Mouse (Mus musculus) hindbrain, embryonic 16.5 days (tissue): ENCODE measurements around the gene Dclre1c. TPM values are rescaled to one million over a fixed set of nuclear protein-coding genes. Genes with fewer than 3 reads are reported as not detected.

ENCODE experiments used
- ATAC-seq: fragments of 200-750 bp; cut with Nextera tagmentation; 2 replicates; pipeline ENCODE4 v1.8.0; 2017; ENCODE audit warnings: moderate TSS enrichment, moderate library complexity
- H3K27ac ChIP-seq: fragments of 300-500 bp; sonication (generic); 2 replicates; pipeline ENCODE4 v1.5.1; 2014; ENCODE audit warnings: low read depth, mild to moderate bottlenecking, control low read depth, low read length, moderate library complexity
- H3K27me3 ChIP-seq: fragments of 300-500 bp; sonication (generic); replicated peaks from 2 replicates; pipeline ENCODE4 v1.6.1; 2014; ENCODE audit warnings: low read length; ENCODE audit not compliant: control insufficient read depth, insufficient read depth
- H3K36me3 ChIP-seq: fragments of 300-500 bp; sonication (generic); 2 replicates; pipeline ENCODE4 v1.6.1; 2014; ENCODE audit warnings: mild to moderate bottlenecking, low read length, moderate library complexity, mixed read lengths; ENCODE audit not compliant: control insufficient read depth, insufficient read depth
- H3K4me1 ChIP-seq: fragments of 300-500 bp; sonication (generic); 2 replicates; pipeline ENCODE4 v1.6.1; 2014; ENCODE audit warnings: low read depth, low read length; ENCODE audit not compliant: control insufficient read depth, insufficient read depth
- H3K4me2 ChIP-seq: fragments of 300-500 bp; sonication (generic); 2 replicates; pipeline ENCODE4 v1.6.1; 2014; ENCODE audit warnings: mild to moderate bottlenecking, low read length, control low read depth, moderate library complexity
- H3K4me3 ChIP-seq: fragments of 300-500 bp; sonication (generic); 2 replicates; pipeline ENCODE4 v1.5.1; 2014; ENCODE audit warnings: mild to moderate bottlenecking, low read length, control low read depth, moderate library complexity
- H3K9ac ChIP-seq: fragments of 300-500 bp; sonication (generic); 2 replicates; pipeline ENCODE4 v1.6.1; 2014; ENCODE audit warnings: low read depth, mild to moderate bottlenecking, control low read depth, low read length, moderate library complexity
- H3K9me3 ChIP-seq: fragments of 300-500 bp; sonication (generic); 2 replicates; pipeline ENCODE4 v1.6.1; 2014; ENCODE audit warnings: mild to moderate bottlenecking, low read length, moderate library complexity; ENCODE audit not compliant: control insufficient read depth
- WGBS: fragments of 180-500 bp; shearing (Covaris S2); extraction: QIAGEN DNeasy Blood & Tissue Kit; methylation state at CpG from one replicate; pipeline ENCODE4 v1.1.7; 2014; 5-methylcytosine and 5-hydroxymethylcytosine counted together
- polyA plus RNA-seq: library from polyadenylated mRNA; unstranded; fragments of >200 nt; fragmentation: Nextera tagmentation; extraction: Ambion mirVana; gene quantifications from 2 replicates; pipeline ENCODE4 v1.2.1, GENCODE M21; 2015

Gene Dclre1c
- polyA plus RNA-seq, 1 experiment from 2014 or later = 6.9 TPM

DNA sequence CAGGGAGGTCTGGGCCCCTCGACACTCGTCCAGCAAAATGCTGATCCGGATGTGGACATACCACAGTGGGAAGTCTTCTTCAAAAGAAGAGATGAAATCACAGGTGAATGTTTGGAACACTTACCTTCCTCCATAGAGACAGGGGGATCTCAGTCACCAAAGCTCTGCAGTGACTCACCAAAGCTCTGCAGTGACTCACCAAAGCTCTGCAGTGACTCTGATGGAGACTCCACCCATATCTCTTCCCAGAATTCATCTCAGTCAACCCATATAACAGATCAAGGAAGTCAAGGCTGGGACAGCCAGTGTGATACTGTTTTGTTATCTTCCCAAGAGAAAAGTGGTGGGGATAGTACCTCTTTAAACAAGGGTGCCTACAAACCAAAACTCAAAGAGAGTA lies 29.2 kb downstream of the Dclre1c start:
- H3K36me3 ChIP-seq = peaks cover 11% of the 10 kb centered on the region

DNA sequence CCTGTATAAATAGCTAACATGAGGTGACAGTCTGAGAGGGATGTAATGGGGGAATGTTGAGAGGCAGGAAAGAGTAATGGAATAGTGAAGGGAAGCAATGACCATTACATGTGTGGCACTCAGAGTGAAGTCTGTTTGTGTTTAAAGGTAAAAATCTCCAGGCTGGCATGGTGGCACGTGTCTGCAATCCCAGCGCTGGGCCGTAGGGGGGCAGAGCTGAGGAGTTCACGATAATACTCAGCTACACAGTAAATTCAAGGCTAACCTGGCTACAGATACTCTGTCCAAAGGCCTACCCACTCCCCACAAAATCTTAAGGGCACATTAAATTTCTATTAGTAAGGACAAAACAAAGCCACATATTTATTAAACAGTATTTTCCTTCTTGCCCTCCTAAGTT lies 32.7 kb downstream of the Dclre1c start:
- 73% methylated on average over 4 of the region's 4 CpGs for WGBS
- H3K9me3 ChIP-seq = no peaks in the 10 kb centered on the region
- no peaks in the 10 kb centered on the region for H3K4me1 ChIP-seq
- no peaks in the 10 kb centered on the region for H3K27me3 ChIP-seq
- H3K4me2 ChIP-seq = no peak overlapping the region
- H3K27ac ChIP-seq = no peak overlapping the region
- H3K36me3 ChIP-seq = peaks cover 17% of the 10 kb centered on the region
- no peak for ATAC-seq
- H3K4me3 ChIP-seq = no peak overlapping the region
- no peak overlapping the region for H3K9ac ChIP-seq

More for the DNA sequence above, 29.2 kb downstream of the Dclre1c start:
- H3K9ac ChIP-seq = no peak overlapping the region
- no peaks in the 10 kb centered on the region for H3K9me3 ChIP-seq
- no peaks in the 10 kb centered on the region for H3K4me1 ChIP-seq
- WGBS = 83% methylated on average over 3 of the region's 3 CpGs
- ATAC-seq = no peak
- H3K4me3 ChIP-seq = no peak overlapping the region
- no peaks in the 10 kb centered on the region for H3K27me3 ChIP-seq
- H3K27ac ChIP-seq = no peak overlapping the region
- H3K4me2 ChIP-seq = no peak overlapping the region

DNA sequence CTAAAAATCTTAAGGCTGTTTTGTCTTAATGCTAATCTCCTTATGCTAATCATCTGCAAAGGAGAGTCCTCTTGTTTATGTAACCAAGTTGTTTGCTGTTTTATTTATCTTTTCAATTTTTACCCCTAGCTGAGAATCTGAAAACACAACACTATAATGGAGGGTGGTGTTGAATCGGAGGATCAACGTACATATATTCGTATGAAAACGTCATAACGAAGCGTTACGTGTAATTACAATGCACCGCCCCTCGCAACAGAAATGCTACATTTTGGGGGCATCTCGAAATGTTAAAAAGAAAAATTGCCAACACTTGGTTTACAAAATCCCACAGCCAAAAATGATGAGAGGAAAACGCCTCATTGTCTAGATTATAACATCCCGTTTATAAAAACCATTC lies 50.0 kb downstream of the Dclre1c start:
- peak overlapping the region; percentile 87; the same call in 1 of the 2 replicates for H3K27ac ChIP-seq

DNA sequence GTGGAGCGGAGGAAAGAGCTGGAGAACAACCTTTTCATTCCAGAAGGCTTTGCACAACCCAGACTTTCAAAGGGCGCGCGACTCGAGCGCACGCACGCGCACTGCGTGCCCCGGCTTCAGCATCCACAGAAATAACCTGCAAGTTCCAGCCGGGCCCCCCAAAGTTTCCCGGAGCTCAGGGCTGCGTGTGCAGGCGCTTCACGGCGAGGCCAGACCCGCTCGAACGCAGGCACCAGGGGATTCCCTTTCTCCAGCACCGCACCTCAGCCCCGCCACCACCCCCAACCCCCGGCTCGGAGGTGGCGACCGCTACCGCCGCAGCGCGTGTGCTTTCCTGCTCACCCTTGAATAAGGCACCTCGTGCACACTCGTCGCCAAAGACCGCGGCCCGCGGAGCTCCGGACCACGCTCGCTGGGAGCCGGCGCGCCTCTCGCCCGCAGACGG lies 50.5 kb downstream of the Dclre1c start:
- H3K9ac ChIP-seq = peak overlapping the region; percentile 88
- WGBS = 0% methylated on average over 45 of the region's 46 CpGs
- no peaks in the 10 kb centered on the region for H3K27me3 ChIP-seq
- ATAC-seq = no peak; the same call in none of the 2 replicates
- H3K27ac ChIP-seq = peak overlapping the region; percentile 87
- H3K9me3 ChIP-seq = no peaks in the 10 kb centered on the region; the same call in 1 of the 2 replicates
- peak overlapping the region; percentile 99 for H3K4me3 ChIP-seq
- peak overlapping the region; percentile 78 for H3K4me2 ChIP-seq
- H3K36me3 ChIP-seq = no peaks in the 10 kb centered on the region
- peaks cover 14% of the 10 kb centered on the region for H3K4me1 ChIP-seq

More for the DNA sequence above, 50.0 kb downstream of the Dclre1c start:
- Histone ChIP-seq H3K9ac (peak overlapping the region; percentile 88), H3K9me3 (no peaks in the 10 kb centered on the region), H3K27me3 (no peaks in the 10 kb centered on the region), H3K4me2 (peak overlapping the region; percentile 78), H3K4me1 (peaks cover 14% of the 10 kb centered on the region), H3K4me3 (peak overlapping the region; percentile 99), H3K36me3 (no peaks in the 10 kb centered on the region)
- ATAC-seq = no peak
- under 1% methylated on average over 12 of the region's 12 CpGs for WGBS

DNA sequence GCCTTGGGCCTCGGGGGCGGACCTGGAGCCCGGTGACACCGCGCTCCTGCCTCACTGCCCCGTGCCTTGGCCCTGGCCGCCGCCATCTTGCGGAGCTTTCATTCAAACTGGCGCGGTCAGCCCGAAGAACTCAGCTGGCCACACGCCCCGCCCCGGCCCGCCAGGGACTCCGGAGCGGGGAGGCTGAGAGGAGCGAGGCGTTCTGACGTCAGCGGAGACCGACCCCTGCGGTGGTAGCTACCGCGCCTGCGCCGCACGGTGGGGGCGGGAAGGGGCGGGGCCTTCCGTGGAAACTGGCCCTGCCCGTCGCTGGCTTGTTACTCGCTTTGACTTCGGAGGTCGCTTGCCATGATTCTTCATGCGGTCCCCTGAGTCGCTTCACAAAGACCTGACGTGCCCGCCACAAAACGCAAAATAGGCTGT lies 50.9 kb downstream of the Dclre1c start, which contains the start of gene Suv39h2:
Suv39h2 (minus strand) TSS at position 171 of the 423 bp plus-strand sequence.
- peaks cover 14% of the 10 kb centered on the region for H3K4me1 ChIP-seq
- peak within 1 kb of the TSS; percentile 87 for H3K27ac ChIP-seq
- no peaks in the 10 kb centered on the region for H3K27me3 ChIP-seq
- peak within 1 kb of the TSS; percentile 99 for H3K4me3 ChIP-seq
- WGBS = 0% methylated on average over 41 of the region's 42 CpGs
- H3K9me3 ChIP-seq = no peaks in the 10 kb centered on the region; the same call in 1 of the 2 replicates
- peak; percentile 96 for ATAC-seq
- H3K36me3 ChIP-seq = no peaks in the 10 kb centered on the region
- H3K9ac ChIP-seq = peak within 1 kb of the TSS; percentile 88
- peak within 1 kb of the TSS; percentile 78 for H3K4me2 ChIP-seq

DNA sequence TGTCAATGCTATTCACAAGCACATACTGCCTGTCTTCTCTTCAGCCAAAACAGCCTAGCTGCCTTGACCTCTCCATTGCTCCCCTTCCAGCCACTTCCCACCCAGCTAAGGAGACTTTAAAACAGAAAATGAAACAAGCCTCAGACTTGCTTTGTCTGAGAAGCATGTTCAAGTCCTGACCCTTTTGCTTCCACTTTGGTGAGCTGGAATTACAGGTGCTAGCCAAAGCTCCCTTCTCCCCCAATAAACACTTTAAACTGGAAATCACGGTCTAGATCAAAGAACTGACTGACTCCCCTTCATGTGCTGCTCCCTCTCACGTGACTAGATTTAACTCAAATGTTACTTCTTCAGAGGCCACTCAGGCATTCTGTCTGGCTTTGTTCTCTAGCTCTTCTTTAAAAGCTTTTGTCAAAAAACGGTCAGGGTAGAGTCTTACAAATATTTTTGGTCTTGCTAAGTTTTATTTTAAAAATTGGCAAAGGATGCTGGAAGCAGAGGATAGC lies 51.9 kb downstream of the Dclre1c start:
- ATAC-seq = no peak
- peak overlapping the region; percentile 99 for H3K4me3 ChIP-seq
- 59% methylated on average over 3 of the region's 3 CpGs for WGBS

DNA sequence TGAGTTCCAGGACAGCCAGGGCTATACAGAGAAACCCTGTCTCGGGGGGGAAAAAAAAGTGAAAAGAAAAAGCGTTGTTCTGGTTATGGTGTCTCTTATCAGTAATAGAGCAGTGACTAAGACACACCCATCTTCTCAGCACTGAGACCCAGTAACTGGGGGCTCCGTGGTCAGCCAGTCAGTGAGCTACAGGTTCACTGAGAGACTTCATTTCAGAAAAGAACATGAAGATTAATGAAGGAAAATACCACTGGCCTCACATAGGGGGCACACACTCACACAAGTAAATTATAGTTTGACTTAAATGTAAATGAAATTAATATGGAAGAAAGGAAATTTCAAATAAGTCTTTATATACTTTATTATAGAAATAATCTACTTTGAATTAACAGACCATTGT lies 56.3 kb downstream of the Dclre1c start:
- no peak for ATAC-seq
- Histone ChIP-seq H3K9ac (no peak overlapping the region), H3K4me3 (no peak overlapping the region), H3K27ac (no peak overlapping the region), H3K27me3 (no peaks in the 10 kb centered on the region), H3K4me1 (peaks cover 4% of the 10 kb centered on the region), H3K4me2 (no peak overlapping the region), H3K9me3 (no peaks in the 10 kb centered on the region; the same call in 1 of the 2 replicates), H3K36me3 (no peaks in the 10 kb centered on the region)
- WGBS = 87% methylated on average over 3 of the region's 3 CpGs

More for the DNA sequence above, 51.9 kb downstream of the Dclre1c start:
- H3K9me3 ChIP-seq = no peaks in the 10 kb centered on the region; the same call in 1 of the 2 replicates
- peak overlapping the region; percentile 78 for H3K4me2 ChIP-seq
- H3K27me3 ChIP-seq = no peaks in the 10 kb centered on the region
- H3K9ac ChIP-seq = no peak overlapping the region
- no peaks in the 10 kb centered on the region for H3K36me3 ChIP-seq
- H3K4me1 ChIP-seq = peaks cover 14% of the 10 kb centered on the region
- H3K27ac ChIP-seq = no peak overlapping the region

DNA sequence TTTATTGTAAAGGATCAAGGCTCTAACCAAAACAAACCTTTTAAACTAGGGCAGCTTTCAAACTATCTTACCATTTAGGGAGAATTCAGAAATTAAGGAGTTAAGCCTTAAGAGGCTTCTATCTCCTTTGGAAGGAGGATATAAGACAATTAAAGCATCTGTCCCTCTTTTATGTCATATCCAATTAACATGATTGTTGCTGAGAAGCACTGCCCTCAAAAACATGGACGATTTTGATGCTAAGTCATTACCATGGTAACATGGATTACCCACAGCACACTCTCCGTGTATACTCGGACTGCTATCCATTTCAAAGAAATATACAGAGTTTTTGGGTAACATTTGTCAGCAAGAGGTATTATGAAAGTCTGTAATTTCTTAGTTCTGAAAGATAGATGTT lies 65.9 kb downstream of the Dclre1c start:
- WGBS = 82% methylated on average over 3 of the region's 3 CpGs
- H3K9me3 ChIP-seq = no peaks in the 10 kb centered on the region
- no peak overlapping the region for H3K9ac ChIP-seq
- no peak overlapping the region for H3K27ac ChIP-seq
- H3K4me1 ChIP-seq = no peaks in the 10 kb centered on the region
- no peak overlapping the region for H3K4me2 ChIP-seq
- H3K36me3 ChIP-seq = peaks cover 32% of the 10 kb centered on the region
- no peak overlapping the region for H3K4me3 ChIP-seq
- no peak for ATAC-seq
- H3K27me3 ChIP-seq = no peaks in the 10 kb centered on the region

DNA sequence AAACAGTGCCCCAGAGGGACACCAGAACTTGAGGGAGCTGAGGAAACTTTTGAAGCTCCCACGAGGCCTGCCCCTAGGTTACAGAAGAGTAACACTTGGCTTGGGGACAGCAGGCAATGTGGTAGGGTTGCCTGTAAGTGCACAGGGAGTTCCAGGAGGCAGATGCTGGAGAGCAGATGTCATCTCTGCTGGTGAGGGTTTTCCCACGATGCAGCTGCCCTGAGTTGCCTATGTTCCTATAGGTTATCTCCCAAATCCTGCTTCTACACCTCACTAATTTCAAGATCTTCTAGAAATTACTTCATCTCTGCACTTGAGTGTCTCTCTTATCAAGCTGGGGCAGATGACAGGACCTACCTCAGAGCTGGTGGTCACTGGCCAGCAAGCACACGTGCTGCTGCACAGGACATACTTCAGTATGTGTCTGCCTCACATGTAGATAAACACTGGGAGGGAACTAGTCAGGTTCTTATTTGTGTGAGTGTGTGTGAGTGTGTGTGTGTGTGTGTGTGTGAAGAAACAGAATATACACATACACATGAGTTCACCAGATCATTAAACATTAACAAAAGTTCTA lies 70.0 kb downstream of the Dclre1c start:
- no peak overlapping the region for H3K4me2 ChIP-seq
- H3K4me3 ChIP-seq = no peak overlapping the region
- WGBS = 98% methylated on average over 3 of the region's 3 CpGs
- ATAC-seq = no peak
- no peaks in the 10 kb centered on the region for H3K9me3 ChIP-seq
- no peak overlapping the region for H3K9ac ChIP-seq
- no peaks in the 10 kb centered on the region for H3K27me3 ChIP-seq
- H3K27ac ChIP-seq = no peak overlapping the region
- peaks cover 52% of the 10 kb centered on the region for H3K36me3 ChIP-seq
- H3K4me1 ChIP-seq = no peaks in the 10 kb centered on the region
